Mouse (Mus musculus) left cerebral cortex, adult 11 months (tissue): ENCODE measurements around the gene Plek2.

Experiments
- DNase-seq: peaks from one replicate; pipeline ENCODE4 v3.0.0; 2022; ENCODE audit warnings: low spot score

Plek2 gene

DNA sequence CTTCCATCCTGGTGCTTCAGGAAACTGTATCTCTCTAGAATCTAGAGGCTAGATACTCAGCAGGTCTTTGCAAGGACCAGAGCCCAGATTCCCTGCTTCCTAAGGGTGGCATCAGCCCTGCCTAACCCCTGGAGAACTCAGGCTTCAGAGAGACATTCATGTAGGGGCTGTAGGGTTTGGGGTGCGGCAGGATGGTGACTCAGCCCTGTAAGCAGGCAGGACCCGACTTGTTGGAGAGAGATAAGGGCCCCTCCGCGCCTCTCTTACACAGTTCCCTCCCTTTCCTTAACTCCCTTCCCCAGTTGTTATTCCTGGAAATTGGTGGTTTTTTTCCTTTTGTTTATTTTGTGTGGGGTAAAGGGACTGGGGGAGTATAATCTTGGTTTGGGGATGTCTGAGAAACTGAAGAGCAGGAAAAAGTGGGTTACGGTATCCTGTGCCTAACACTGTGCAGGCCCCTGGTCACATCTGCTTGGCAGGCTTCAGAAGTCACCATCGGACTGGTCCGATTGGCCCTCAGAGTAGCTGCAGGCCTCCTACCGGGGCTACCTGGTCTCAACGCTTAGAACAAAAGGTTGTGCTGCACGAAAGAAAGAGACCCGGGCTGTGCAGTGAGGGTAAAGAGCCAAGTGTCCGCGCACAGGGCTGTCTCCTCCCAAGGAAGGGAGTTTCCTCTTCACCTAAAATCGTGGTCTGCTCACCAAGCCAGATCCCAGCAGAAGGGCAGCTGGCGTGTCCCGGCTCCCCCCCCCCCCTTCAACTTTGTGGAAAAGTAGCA, 4.1 kb upstream of the Plek2 start:
- DNase-seq: no peak

GRCm38 (mm10) chr12:78908081-78908605, 1.4 kb upstream of the Plek2 start:
- no peak for DNase-seq

- no peak for DNase-seq
These were observed 2.3 kb downstream of the Plek2 start for GRCm38 (mm10) chr12:78904499-78904898.

- DNase-seq: no peak
These were observed 3.5 kb downstream of the Plek2 start for GRCm38 (mm10) chr12:78903313-78903712.

- no peak for DNase-seq
These were observed 5.3 kb downstream of the Plek2 start for GRCm38 (mm10) chr12:78901467-78901866.

DNA sequence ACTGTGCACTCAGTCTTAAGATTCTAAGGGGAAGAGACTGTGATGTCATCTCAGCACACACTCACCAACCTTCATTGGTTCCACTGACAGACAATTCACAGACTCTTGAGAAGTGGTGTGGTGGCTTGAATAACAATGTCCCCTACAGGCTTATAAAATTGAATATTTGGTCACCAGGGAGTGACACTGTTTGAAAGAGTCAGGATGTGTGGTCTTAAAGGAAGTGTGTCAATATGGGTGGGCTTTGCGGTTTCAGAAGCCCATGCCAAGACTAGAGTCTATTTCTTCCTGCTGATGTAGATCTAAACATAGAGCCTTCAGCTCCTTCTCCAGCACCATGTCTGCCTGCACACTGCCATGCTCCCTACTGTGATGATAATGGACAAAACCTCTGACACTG, 8.9 kb downstream of the Plek2 start:
- no peak for DNase-seq

DNA sequence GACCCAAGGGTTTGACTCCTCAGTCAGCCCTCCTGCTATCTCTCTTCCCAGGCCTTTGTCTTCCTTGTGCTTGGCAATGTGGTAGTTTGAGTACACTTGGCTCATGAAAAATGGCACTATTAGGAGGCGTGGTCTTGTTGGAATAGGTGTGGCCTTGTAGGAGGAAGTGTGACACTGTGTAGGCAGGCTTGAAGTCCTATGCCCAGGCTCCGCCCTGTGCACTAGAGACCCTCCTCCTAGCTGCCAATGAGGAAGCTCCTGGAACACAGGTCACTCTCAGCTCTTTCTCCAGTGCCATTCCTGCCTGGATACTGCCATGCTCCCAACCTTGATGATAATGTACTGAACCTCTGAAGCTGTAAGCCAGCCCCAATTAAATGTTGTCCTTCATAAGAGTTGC, 15.6 kb downstream of the Plek2 start:
- DNase-seq: no peak

GRCm38 (mm10) chr12:78890062-78890461, 16.7 kb downstream of the Plek2 start:
- no peak for DNase-seq

DNA sequence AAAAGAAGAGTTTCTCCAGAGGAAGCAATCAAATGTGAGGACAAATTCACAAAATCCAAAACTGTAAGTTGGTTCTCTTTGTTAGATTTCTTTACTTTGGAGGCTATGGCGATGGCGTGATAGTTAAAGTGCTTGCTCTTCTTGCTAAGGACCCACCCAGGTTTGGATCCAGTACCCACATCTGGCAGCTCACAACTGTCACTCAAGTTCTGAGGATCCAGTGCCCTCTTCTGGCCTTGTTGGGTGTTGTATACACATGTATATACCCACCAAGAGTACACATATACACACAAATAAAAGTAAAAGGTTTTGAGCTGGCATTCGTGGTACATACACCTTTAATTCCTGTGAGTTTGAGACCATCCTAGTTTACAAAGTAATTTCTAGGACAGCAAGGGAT, 32.2 kb downstream of the Plek2 start:
- DNase-seq: no peak

DNA sequence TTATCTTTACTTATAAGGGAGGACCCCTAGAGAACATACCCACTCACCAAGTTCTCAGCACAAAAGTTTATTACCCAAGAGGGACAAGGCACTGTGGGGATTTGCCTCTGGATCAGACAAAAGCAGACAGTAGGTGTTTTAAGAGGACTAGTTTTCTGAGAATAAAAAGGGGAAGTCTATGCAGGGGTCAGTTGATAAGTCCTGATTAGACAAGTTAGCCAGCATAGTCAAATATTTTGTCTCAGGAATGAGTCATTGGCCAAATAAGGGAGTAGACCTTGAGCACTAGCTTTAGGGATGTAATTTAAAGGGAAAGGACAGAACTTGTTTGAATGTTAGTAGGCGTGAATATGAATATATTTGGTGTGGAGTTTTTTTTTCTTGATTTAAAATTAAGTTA, 38.6 kb downstream of the Plek2 start:
- no peak for DNase-seq

- DNase-seq: no peak
These were observed 41.3 kb downstream of the Plek2 start for GRCm38 (mm10) chr12:78865434-78865833.

- DNase-seq: no peak
These were observed 44.5 kb downstream of the Plek2 start for GRCm38 (mm10) chr12:78862254-78862730.

GRCm38 (mm10) chr12:78861496-78862253, 45.1 kb downstream of the Plek2 start, which contains the start of the genes Atp6v1d and Eif2s1:
Atp6v1d (minus strand) TSS chr12:78861638.
Eif2s1 (plus strand) TSS chr12:78861819.
- peak; percentile 98 for DNase-seq

DNA sequence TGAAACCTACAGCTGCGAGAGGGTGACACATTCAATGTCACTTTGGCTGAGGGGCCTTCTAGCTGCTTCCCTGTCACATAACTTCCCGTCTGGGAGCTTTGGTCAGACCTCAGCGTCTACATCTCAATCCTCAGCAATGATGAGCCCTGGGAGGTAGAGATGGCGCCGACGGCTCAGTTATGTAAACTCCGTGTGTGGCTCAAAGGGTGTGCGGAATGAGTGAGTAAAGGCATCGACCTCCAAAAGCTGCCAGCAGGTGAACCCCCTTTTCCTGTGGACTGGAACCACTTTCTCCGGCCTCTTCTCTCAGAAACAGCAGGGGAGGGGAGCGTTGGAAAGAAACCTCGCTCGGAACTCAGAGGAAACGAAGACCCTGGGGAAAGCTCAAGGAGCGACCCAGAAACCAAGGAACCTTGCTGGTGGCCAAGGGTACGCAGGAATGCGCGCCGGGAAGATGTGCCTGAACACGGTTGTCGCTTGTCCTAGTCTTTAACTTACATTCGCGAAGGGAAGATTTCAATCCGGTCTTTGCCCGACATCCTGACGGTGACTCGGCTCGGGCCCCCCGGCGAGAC, 45.8 kb downstream of the Plek2 start:
- peak; percentile 11 for DNase-seq

DNA sequence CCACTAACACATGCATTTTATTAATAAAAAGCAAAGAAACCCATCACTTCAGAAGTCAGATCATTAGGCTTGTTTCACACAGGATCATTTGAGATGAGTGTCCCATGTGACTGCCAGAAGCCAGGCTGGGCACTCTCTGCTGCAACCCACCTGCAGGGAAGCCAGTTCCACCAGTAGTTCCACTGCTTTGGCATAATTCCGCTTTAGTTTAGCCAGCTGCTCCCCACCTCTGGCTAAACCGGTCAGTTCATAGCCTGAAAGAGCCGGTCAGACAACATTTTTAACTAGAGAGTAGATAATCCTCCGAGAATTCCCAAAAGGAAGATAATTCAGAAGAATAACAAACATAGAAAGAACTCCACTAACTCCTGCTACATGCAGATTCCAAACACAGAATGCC, 58.5 kb downstream of the Plek2 start:
- DNase-seq: no peak

- DNase-seq: no peak
These were observed 64.3 kb downstream of the Plek2 start for GRCm38 (mm10) chr12:78842429-78842828.

GRCm38 (mm10) chr12:78839906-78840305, 66.9 kb downstream of the Plek2 start:
- DNase-seq: no peak
